Mouse (Mus musculus): ENCODE measurements at regions not wholly inside any gene's neighbourhood (a gene's known extent, or its start where the extent isn't known, plus 50 kb on each side); places are given as distances from the start of the nearest gene placed in this dataset.

- DNase-seq (ENCODE audit: low spot score) = peak; percentile 16
Measured at GRCm38 (mm10) chr2:137821344-137821916, 434.9 kb upstream of the Btbd3 start.

- DNase-seq (ENCODE audit: low spot score) = no peak
Measured at GRCm38 (mm10) chr2:137814945-137815344, 441.4 kb upstream of the Btbd3 start.

- DNase-seq (ENCODE audit: low spot score) = no peak
Measured at GRCm38 (mm10) chr2:137808401-137809230, 447.7 kb upstream of the Btbd3 start.

- DNase-seq (ENCODE audit: low spot score) = no peak
Measured at GRCm38 (mm10) chr2:137807594-137808295, 448.6 kb upstream of the Btbd3 start.

- no peak for DNase-seq (ENCODE audit: low spot score)
Measured at GRCm38 (mm10) chr2:137794841-137795240, 461.5 kb upstream of the Btbd3 start.

GRCm38 (mm10) chr2:137784091-137784490 is 472.3 kb upstream of the Btbd3 start:
- no peak for DNase-seq (ENCODE audit: low spot score)

- DNase-seq (ENCODE audit: low spot score) = no peak
Measured at GRCm38 (mm10) chr2:137777430-137777829, 478.9 kb upstream of the Btbd3 start.

- no peak for DNase-seq (ENCODE audit: low spot score)
Measured at GRCm38 (mm10) chr2:137764785-137765184, 491.6 kb upstream of the Btbd3 start.

GRCm38 (mm10) chr2:137759455-137759854 is 496.9 kb upstream of the Btbd3 start:
- no peak for DNase-seq (ENCODE audit: low spot score)

- DNase-seq (ENCODE audit: low spot score) = no peak
Measured at GRCm38 (mm10) chr2:137758389-137758788, 498.0 kb upstream of the Btbd3 start.

GRCm38 (mm10) chr2:137757231-137758212 is 498.8 kb upstream of the Btbd3 start:
- DNase-seq (ENCODE audit: low spot score) = no peak

GRCm38 (mm10) chr2:137756220-137756619 is 500.1 kb upstream of the Btbd3 start:
- DNase-seq (ENCODE audit: low spot score) = no peak

- DNase-seq (ENCODE audit: low spot score) = no peak
Measured at GRCm38 (mm10) chr2:137754481-137754880, 501.9 kb upstream of the Btbd3 start.

GRCm38 (mm10) chr2:137732410-137732809 is 524.0 kb upstream of the Btbd3 start:
- DNase-seq (ENCODE audit: low spot score) = no peak

- no peak for DNase-seq (ENCODE audit: low spot score)
Measured at GRCm38 (mm10) chr2:137730472-137730931, 525.9 kb upstream of the Btbd3 start.

- DNase-seq (ENCODE audit: low spot score) = no peak
Measured at GRCm38 (mm10) chr2:137729871-137730270, 526.5 kb upstream of the Btbd3 start.

- DNase-seq (ENCODE audit: low spot score) = no peak
Measured at GRCm38 (mm10) chr2:137729207-137729606, 527.2 kb upstream of the Btbd3 start.

- no peak for DNase-seq (ENCODE audit: low spot score)
Measured at GRCm38 (mm10) chr2:137723651-137724050, 532.7 kb upstream of the Btbd3 start.

GRCm38 (mm10) chr2:137721767-137722424 is 534.5 kb upstream of the Btbd3 start:
- DNase-seq (ENCODE audit: low spot score) = no peak

- DNase-seq (ENCODE audit: low spot score) = no peak
Measured at GRCm38 (mm10) chr2:137715891-137716290, 540.5 kb upstream of the Btbd3 start.

- DNase-seq (ENCODE audit: low spot score) = no peak
Measured at GRCm38 (mm10) chr2:137706528-137706988, 549.8 kb upstream of the Btbd3 start.

Measured in layer of hippocampus, adult 9-10 months (tissue).